Mouse (Mus musculus): ENCODE data around the gene Mef2b. TPM values are rescaled to one million over a fixed set of nuclear protein-coding genes. Genes with fewer than 3 reads are reported as not detected.

The Mef2b gene
- total RNA-seq, 2 experiments from 2014 or later = 0.37 to 0.41 TPM

GRCm38 (mm10) chr8:70118726-70119700 is 20.5 kb upstream of the Mef2b start:
- TF ChIP-seq CTCF (conservative IDR thresholded peaks at IDR 0.05) = peak; percentile 55
- Histone ChIP-seq H3K4me3 (peak overlapping the region; percentile 71), H3K27ac (peak overlapping the region; percentile 92)
- peak; percentile 56 to 79 for DNase-seq (ENCODE audit: low spot score in 2 of 2)

GRCm38 (mm10) chr8:70120667-70121066 is 18.8 kb upstream of the Mef2b start, which contains the start of gene Ncan:
TSS of gene Ncan (minus strand) at chr8:70120873.
- H3K4me3 ChIP-seq = peak within 1 kb of the TSS; percentile 71
- H3K27ac ChIP-seq = peak within 1 kb of the TSS; percentile 92
- peak; percentile 88 to 94 for DNase-seq (ENCODE audit: low spot score in 2 of 2)
- TF ChIP-seq CTCF (conservative IDR thresholded peaks at IDR 0.05) = no peak

GRCm38 (mm10) chr8:70122863-70123262 is 16.6 kb upstream of the Mef2b start:
- H3K4me3 ChIP-seq = no peak overlapping the region
- peak; percentile 84 for TF ChIP-seq CTCF (conservative IDR thresholded peaks at IDR 0.05)
- no peak for DNase-seq (ENCODE audit: low spot score in 2 of 2)
- H3K27ac ChIP-seq = no peak overlapping the region

- Histone ChIP-seq H3K27ac (no peak overlapping the region), H3K4me3 (no peak overlapping the region)
- no peak for DNase-seq (ENCODE audit: low spot score in 2 of 2)
- TF ChIP-seq CTCF (conservative IDR thresholded peaks at IDR 0.05) = no peak
Observed at GRCm38 (mm10) chr8:70124992-70125391, 14.5 kb upstream of the Mef2b start.

GRCm38 (mm10) chr8:70128435-70128834 is 11.1 kb upstream of the Mef2b start:
- peak; percentile 64 to 67 for DNase-seq (ENCODE audit: low spot score in 2 of 2)
- Histone ChIP-seq H3K4me3 (no peak overlapping the region), H3K27ac (peak overlapping the region; percentile 90)
- TF ChIP-seq CTCF (conservative IDR thresholded peaks at IDR 0.05) = no peak

GRCm38 (mm10) chr8:70129309-70129952 is 10.1 kb upstream of the Mef2b start:
- peak; percentile 73 to 86 for DNase-seq (ENCODE audit: low spot score in 2 of 2)
- TF ChIP-seq CTCF (conservative IDR thresholded peaks at IDR 0.05) = no peak
- Histone ChIP-seq H3K4me3 (no peak overlapping the region), H3K27ac (peak overlapping the region; percentile 90)

GRCm38 (mm10) chr8:70130066-70130465 is 9.4 kb upstream of the Mef2b start:
- no peak for TF ChIP-seq CTCF (conservative IDR thresholded peaks at IDR 0.05)
- no peak overlapping the region for H3K4me3 ChIP-seq
- no peak for DNase-seq (ENCODE audit: low spot score in 2 of 2)
- H3K27ac ChIP-seq = peak overlapping the region; percentile 90

GRCm38 (mm10) chr8:70131166-70131883 is 8.2 kb upstream of the Mef2b start, which contains the start of gene Nr2c2ap:
TSS of gene Nr2c2ap (plus strand) at chr8:70131333.
- peak; percentile 50 for TF ChIP-seq CTCF (conservative IDR thresholded peaks at IDR 0.05)
- H3K4me3 ChIP-seq = peak within 1 kb of the TSS; percentile 77
- peak within 1 kb of the TSS; percentile 90 for H3K27ac ChIP-seq
- peak; percentile 73 to 83 for DNase-seq (ENCODE audit: low spot score in 2 of 2)

GRCm38 (mm10) chr8:70134086-70134485 is 5.4 kb upstream of the Mef2b start:
- H3K4me3 ChIP-seq = no peak overlapping the region
- no peak for TF ChIP-seq CTCF (conservative IDR thresholded peaks at IDR 0.05)
- DNase-seq (ENCODE audit: low spot score in 2 of 2) = no peak
- no peak overlapping the region for H3K27ac ChIP-seq

GRCm38 (mm10) chr8:70134931-70135330 is 4.6 kb upstream of the Mef2b start:
- no peak overlapping the region for H3K27ac ChIP-seq
- H3K4me3 ChIP-seq = no peak overlapping the region
- TF ChIP-seq CTCF (conservative IDR thresholded peaks at IDR 0.05) = no peak
- no peak for DNase-seq (ENCODE audit: low spot score in 2 of 2)

GRCm38 (mm10) chr8:70136591-70136990 is 2.9 kb upstream of the Mef2b start:
- no peak for TF ChIP-seq CTCF (conservative IDR thresholded peaks at IDR 0.05)
- DNase-seq (ENCODE audit: low spot score in 2 of 2) = no peak
- H3K27ac ChIP-seq = no peak overlapping the region
- H3K4me3 ChIP-seq = no peak overlapping the region

- no peak for TF ChIP-seq CTCF (conservative IDR thresholded peaks at IDR 0.05)
- Histone ChIP-seq H3K27ac (peak overlapping the region; percentile 88), H3K4me3 (peak overlapping the region; percentile 65)
- DNase-seq (ENCODE audit: low spot score in 2 of 2) = no peak
Observed at GRCm38 (mm10) chr8:70137890-70138289, 1.6 kb upstream of the Mef2b start.
